Mouse (Mus musculus) embryonic fibroblast, embryonic 13.5 days (primary cell): ENCODE results near the gene Hdc. TPM values are rescaled to one million over a fixed set of nuclear protein-coding genes. Genes with fewer than 3 reads are reported as not detected.
"Not testable (repeated sequence)": the region's sequence is repeated elsewhere in the genome, so short reads cannot be mapped to it uniquely, and the experiment has no call there.

Experiments used
- H3K27ac ChIP-seq: 2 replicates; pipeline ENCODE4 v1.5.1; 2012; ENCODE audit warnings: low read length, control low read depth, inconsistent platforms; ENCODE audit not compliant: insufficient read depth
- H3K4me1 ChIP-seq: 2 replicates; pipeline ENCODE4 v1.6.1; 2011; ENCODE audit warnings: low read length; ENCODE audit not compliant: control insufficient read depth, insufficient read depth
- H3K4me3 ChIP-seq: 2 replicates; pipeline ENCODE4 v1.5.1; 2011; ENCODE audit warnings: mild to moderate bottlenecking, control low read depth, low read length; ENCODE audit not compliant: insufficient read depth
- CTCF ChIP-seq: IDR thresholded peaks from 2 replicates; pipeline ENCODE4 v1.5.1; 2011; ENCODE audit warnings: mild to moderate bottlenecking, control low read depth, low read length, moderate library complexity, borderline replicate concordance; ENCODE audit not compliant: insufficient read depth
- POLR2A ChIP-seq: IDR thresholded peaks from 2 replicates; pipeline ENCODE4 v1.6.1; 2011; ENCODE audit warnings: low read depth, mild to moderate bottlenecking, control low read depth, low read length, moderate library complexity
- polyA plus RNA-seq: library from polyadenylated mRNA; stranded (reverse); fragments of >200 nt; gene quantifications from 2 replicates; pipeline ENCODE4 v1.2.4, GENCODE M21; 2011; ENCODE audit warnings: low read depth; ENCODE audit not compliant: missing spikeins, insufficient read length

Gene Hdc
- polyA plus RNA-seq, 1 experiment = not detected

DNA sequence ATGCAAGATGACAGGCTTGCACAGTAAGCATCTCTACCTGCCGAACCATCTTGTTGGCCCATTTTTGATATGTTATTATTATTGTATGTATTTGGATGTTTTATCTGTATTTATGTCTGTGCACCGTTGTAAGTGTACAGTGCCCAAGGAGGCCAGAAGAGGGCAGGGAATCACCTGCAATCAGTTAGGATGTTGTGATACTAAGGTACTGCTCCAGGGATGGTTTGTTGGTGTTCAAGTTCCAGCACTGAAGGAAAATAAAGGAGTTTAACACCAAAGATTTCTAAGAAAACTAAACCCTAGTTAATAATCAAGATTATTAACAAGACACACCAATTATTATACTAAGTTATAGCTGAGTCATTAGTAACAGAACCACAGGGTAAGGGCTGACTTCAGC is 14.1 kb upstream of the Hdc start:
- no peak overlapping the region for H3K4me3 ChIP-seq
- H3K27ac ChIP-seq = no peak overlapping the region
- no peaks in the 10 kb centered on the region for H3K4me1 ChIP-seq
- TF ChIP-seq POLR2A = no peak
- no peak for TF ChIP-seq CTCF

DNA sequence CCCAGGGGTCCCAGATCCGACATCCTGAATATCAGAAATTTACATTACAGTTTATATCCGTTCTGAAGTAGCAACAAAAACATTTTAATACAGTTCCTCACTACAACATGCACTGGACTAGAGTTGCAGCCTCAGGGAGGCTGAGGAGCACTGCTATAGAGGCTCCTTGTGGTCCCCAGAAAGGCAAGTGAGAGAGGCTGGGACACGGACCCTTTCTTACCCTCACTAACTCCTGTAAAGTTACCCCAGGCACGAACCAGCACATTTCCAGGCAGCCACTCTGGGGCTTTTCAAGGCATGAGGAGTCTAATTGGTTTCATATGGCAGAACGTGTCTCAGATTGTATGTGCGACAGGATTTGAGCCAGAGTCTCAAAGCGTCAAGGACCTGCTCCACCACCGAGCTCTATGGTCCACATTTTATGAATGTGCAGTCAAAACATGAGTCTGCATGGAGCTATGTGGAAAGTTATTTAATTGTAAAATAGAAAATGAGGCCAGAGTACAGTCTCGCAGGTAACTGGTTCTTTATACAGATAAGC is 9.4 kb upstream of the Hdc start:
- Histone ChIP-seq H3K27ac (no peak overlapping the region), H3K4me3 (no peak overlapping the region), H3K4me1 (no peaks in the 10 kb centered on the region)
- TF ChIP-seq POLR2A (no peak), CTCF (no peak)

DNA sequence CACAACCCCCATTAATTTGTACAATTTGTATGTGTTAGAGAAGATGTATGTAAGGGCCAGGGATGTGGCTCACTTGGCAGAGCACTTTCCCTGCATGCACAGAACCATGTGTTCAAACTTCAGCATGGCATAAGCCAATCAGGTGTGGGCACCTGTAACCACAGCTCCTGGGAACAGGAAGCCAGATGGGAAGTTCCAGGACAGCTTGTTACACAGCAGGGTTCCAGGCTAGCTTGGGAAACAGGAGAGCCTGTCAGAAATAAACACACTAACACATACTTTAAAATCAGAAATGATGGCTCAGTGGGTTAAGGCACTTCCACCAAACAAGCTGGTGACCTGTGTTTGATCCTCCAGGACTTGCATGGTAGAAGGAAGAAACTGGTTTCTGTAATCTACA is 4.0 kb upstream of the Hdc start:
- no peak overlapping the region for H3K27ac ChIP-seq
- TF ChIP-seq CTCF (no peak), POLR2A (no peak)
- no peaks in the 10 kb centered on the region for H3K4me1 ChIP-seq
- no peak overlapping the region for H3K4me3 ChIP-seq

DNA sequence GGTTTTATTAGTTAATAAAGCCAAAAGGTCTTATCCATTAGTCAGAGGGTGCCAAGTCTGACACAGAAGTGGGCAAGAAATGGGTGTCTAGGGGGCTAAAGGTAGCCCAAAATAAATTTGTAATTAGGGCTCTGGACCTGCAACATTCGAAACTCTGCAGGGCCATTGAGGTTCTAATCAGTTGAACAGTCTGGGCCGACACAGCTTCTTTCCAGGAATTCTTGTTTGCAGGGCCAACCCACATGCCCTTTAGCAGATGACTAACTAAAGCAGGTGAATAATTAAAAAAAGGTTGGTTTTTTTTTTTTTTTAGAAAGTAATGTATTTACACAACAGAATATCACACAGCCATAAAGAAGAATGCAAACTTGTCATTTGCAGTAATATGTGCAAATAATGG is 3.4 kb upstream of the Hdc start:
- no peak overlapping the region for H3K27ac ChIP-seq
- H3K4me3 ChIP-seq = no peak overlapping the region
- no peaks in the 10 kb centered on the region for H3K4me1 ChIP-seq
- TF ChIP-seq CTCF = no peak
- no peak for TF ChIP-seq POLR2A

DNA sequence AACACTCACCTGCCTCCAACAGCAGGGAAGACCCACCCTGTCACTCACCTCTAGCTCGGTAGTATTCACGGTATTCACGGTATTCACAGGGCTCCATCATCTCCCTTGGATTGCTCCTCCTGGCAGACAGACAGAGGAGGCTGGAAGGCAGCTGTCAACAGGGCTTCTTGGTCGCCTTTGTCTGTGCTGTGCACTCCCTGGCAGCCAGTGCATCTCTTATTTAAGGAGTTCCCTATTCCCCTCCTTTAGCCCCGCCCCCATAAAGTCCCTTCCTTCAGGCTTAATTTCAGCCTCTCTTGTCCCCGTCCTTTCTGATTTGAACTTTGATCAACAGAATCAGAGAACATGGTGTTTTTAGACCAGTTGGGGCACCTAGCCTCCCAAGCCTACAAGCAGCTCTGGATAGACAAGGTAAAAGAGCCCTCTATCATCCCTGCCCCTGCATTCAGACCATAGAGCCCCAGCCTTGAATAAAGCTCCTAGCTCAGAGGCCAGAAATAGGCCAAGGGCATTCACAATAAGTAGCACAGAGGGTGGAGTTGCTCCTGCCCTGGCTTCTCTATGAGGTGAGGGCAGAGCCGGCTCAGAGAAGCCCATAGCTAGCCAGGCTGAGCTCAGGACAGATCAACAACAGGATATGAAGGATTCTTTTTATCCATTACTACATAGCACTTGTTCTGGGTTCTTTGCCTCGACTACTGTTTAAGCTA is 474 bp downstream of the Hdc start:
- Histone ChIP-seq H3K4me1 (no peaks in the 10 kb centered on the region), H3K4me3 (no peak overlapping the region), H3K27ac (no peak overlapping the region)
- TF ChIP-seq CTCF (no peak), POLR2A (no peak)

DNA sequence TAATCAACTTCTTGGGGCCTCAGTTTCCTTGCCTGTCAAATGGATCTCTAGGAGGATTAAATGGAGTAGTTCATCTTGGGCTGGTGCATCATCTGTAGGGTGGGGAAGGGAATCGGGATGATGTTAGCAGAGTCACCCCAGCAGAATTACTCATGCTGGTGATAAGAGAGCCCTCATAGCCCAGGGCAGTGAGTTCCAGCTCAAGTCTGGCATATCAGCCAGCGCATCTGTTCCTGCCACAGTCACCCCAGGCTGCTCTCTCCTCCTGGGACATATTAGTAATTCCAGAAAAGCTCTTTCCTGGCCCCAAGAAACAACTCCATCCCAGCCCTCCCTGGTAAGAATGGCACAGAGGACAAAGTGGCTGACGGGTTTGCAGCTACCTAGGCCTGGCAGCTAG is 3.7 kb downstream of the Hdc start:
- no peaks in the 10 kb centered on the region for H3K4me1 ChIP-seq
- H3K4me3 ChIP-seq = no peak overlapping the region
- no peak overlapping the region for H3K27ac ChIP-seq
- no peak for TF ChIP-seq POLR2A
- no peak for TF ChIP-seq CTCF

DNA sequence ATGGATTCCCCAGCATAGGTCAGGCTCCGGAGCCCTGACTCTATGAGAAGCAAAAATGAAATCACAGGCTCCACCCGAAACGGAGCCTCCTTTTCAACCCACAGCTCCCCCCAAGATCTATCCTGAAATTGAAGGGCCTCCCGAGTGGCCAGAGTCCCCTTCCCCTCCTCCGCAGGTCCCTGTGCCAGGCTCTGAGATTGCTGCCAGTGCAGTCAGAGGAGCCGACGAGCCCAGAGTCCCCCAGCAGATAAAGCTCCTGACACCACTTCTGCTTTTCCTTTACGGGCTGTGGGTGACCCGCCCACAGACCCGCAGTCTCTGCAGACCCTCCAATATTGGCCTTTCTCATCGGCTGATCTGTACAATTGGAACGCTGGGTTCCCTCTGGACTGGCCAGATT is 9.5 kb downstream of the Hdc start:
- H3K27ac ChIP-seq, H3K4me1 ChIP-seq, H3K4me3 ChIP-seq: not testable (repeated sequence)

DNA sequence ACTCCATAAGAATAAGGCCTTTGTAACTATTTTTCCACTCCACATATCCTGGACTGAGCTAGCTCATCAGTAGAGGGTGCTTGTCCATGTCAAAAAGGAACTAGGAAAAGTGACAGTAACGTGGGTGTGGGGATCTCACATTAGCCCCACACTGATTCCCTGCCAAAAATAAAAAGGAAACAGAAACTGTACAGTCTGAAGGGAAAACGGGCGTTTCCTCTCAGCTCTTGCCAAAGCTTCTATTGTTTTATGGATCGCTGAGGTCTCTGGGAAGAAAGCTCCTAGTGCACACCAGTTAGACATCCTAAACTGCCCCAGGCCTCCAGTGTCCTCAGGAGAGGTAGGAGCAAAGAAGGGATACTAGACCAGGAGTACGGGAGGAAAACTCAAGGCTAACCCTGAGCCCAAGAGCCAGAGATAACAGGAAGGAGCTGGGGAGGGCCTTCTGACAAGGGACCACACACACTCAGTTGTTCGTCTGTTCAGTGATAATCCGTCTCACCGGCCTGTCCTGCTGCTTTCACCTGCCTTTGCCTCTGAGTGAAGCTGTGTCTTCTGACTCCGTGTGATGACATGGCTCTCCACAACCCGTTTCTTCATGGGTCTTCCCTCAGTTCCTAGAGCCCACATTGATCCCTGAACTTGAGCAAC is 11.4 kb downstream of the Hdc start:
- H3K27ac ChIP-seq = no peak overlapping the region
- no peak overlapping the region for H3K4me3 ChIP-seq
- TF ChIP-seq CTCF (no peak), POLR2A (no peak)
- H3K4me1 ChIP-seq = 0 out of 2 replicates have a peak, but pooled peaks cover 2% of the 10 kb centered on the region

DNA sequence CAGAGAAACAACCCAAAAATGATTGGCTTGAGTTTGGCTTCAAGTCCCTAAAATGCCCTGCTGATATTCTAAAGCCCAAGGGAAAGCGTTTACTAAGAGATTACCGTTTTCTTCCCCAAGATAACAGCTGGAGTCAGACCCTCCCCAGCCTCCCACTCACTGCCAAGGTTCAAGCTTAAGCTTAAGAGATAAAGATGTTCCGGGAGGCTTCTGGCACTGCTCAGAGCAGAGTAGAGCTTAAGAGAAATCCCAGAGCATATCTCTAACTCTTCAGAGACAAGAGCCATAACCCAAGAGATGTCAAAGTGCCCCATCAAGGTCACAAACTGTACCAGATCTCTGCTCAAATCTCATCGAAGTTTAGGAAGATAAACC is 12.4 kb downstream of the Hdc start:
- H3K27ac ChIP-seq = no peak overlapping the region
- TF ChIP-seq POLR2A (no peak), CTCF (no peak)
- 0 out of 2 replicates have a peak, but pooled peaks cover 2% of the 10 kb centered on the region for H3K4me1 ChIP-seq
- no peak overlapping the region for H3K4me3 ChIP-seq

DNA sequence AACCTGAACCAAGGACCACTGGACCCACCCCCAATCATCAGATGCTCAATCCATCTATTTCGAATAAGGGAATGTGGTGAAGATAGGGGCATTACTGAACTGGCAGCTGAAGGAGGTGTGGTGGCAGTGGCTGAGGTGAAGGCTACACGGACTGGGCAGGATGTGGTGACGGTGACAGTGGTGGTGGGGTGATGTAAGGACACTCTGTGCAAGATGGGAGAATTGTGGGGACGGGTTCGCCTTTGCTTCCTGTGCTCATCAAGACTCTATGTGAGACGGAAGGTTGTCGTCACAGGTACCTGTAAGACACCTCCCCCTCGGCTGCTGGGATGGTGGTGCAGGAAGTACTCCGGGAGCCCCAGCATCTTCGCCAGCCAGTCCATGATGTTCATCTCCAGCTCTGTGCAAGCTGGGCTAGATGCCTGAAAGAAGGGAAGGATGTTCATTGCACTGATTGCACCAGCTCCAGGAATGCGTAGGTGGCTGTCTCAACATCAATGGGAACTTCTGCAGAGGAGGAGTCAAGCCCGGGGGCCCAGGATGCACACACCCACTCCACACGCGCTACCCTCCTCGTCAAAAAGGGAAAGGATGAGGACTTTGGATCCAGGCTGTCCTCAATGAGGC is 12.9 kb downstream of the Hdc start:
- H3K4me1 ChIP-seq = 0 out of 2 replicates have a peak, but pooled peaks cover 2% of the 10 kb centered on the region
- no peak for TF ChIP-seq CTCF
- no peak for TF ChIP-seq POLR2A
- H3K4me3 ChIP-seq = no peak overlapping the region
- H3K27ac ChIP-seq = no peak overlapping the region
